Mouse (Mus musculus) midbrain, embryonic 14.5 days (tissue): Measurements from ENCODE around the gene Smtn. TPM values are rescaled to one million over a fixed set of nuclear protein-coding genes. Genes with fewer than 3 reads are reported as not detected.
A peak's percentile ranks its signal among the peaks of the same experiment; 100 is the strongest.

ENCODE experiments used
- ATAC-seq: fragments of 200-750 bp; cut with Nextera tagmentation; 2 replicates; pipeline ENCODE4 v1.8.0; 2017; ENCODE audit warnings: moderate number of reproducible peaks, moderate library complexity; ENCODE audit not compliant: low FRiP score, low TSS enrichment
- DNase-seq: peaks from one replicate; pipeline ENCODE4 v3.0.0-alpha.2; 2015
- H3K27ac ChIP-seq: fragments of 300-500 bp; sonication (generic); replicated peaks from 2 replicates; pipeline ENCODE4 v1.5.1; 2014; ENCODE audit warnings: mild to moderate bottlenecking, low read depth, low read length, moderate library complexity
- H3K27me3 ChIP-seq: fragments of 300-500 bp; sonication (generic); 2 replicates; pipeline ENCODE4 v1.6.1; 2014; ENCODE audit warnings: low read length, control low read depth, mixed read lengths; ENCODE audit not compliant: control insufficient read depth, insufficient read depth
- H3K36me3 ChIP-seq: fragments of 300-500 bp; sonication (generic); 2 replicates; pipeline ENCODE4 v1.6.1; 2014; ENCODE audit warnings: low read length, control low read depth; ENCODE audit not compliant: control insufficient read depth, insufficient read depth
- H3K4me1 ChIP-seq: fragments of 300-500 bp; sonication (generic); 2 replicates; pipeline ENCODE4 v1.6.1; 2014; ENCODE audit warnings: mild to moderate bottlenecking, antibody characterized with exemption, low read length, control low read depth; ENCODE audit not compliant: control insufficient read depth, insufficient read depth
- H3K4me2 ChIP-seq: fragments of 300-500 bp; sonication (generic); 2 replicates; pipeline ENCODE4 v1.6.1; 2014; ENCODE audit warnings: mild to moderate bottlenecking, low read length, moderate library complexity
- H3K4me3 ChIP-seq: fragments of 300-500 bp; sonication (generic); replicated peaks from 2 replicates; pipeline ENCODE4 v1.5.1; 2014; ENCODE audit warnings: low read depth, low read length
- H3K9ac ChIP-seq: fragments of 300-500 bp; sonication (generic); replicated peaks from 2 replicates; pipeline ENCODE4 v1.6.1; 2014; ENCODE audit warnings: mild to moderate bottlenecking, low read length, moderate library complexity
- H3K9me3 ChIP-seq: fragments of 300-500 bp; sonication (generic); 2 replicates; pipeline ENCODE4 v1.6.1; 2016; ENCODE audit warnings: low read length, control low read depth, mixed read lengths; ENCODE audit not compliant: control insufficient read depth
- WGBS: fragments of 180-500 bp; shearing (Covaris S2); extraction: QIAGEN DNeasy Blood & Tissue Kit; methylation state at CpG from one replicate; pipeline ENCODE4 v1.1.7; 2014; 5-methylcytosine and 5-hydroxymethylcytosine counted together
- polyA plus RNA-seq: library from polyadenylated mRNA; unstranded; fragments of >200 nt; fragmentation: Nextera tagmentation; extraction: Ambion mirVana; gene quantifications from 2 replicates; pipeline ENCODE4 v1.2.1, GENCODE M21; 2014

Gene Smtn
- polyA plus RNA-seq, 1 experiment from 2014 or later = 12.8 TPM

DNA sequence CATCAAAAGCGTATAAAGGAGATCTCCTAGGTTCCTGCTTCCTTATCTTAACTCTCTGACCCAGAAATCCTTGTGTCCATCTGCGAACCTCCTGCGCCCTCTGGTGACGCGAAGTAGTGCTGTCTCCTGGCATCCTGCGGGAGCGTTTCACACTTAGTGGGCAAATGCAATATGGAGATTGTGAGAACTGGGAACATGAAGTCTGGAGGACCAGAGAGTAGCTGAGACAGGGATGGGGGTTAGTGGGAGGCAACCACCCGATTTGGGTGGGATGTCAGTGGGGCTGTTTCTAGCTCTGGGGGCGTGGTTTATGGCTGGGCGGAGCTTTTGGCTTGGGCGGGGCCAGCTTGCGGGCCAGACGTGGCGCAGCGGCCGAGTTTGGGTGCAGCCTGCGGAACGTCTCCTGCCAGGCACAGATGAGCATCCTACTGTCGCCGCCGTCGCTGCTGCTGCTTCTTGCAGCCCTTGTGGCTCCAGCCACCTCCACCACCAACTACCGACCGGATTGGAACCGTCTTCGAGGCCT, 25.8 kb downstream of the Smtn start, which contains the start of gene Selenom:
TSS of gene Selenom (plus strand) at position 156 of the 526 bp plus-strand sequence.
- 0% methylated on average over 26 of the region's 26 CpGs for WGBS
- ATAC-seq = peak; percentile 79
- Histone ChIP-seq H3K27ac (no peak within 1 kb of the TSS), H3K4me2 (peak within 1 kb of the TSS; percentile 74), H3K4me3 (peak within 1 kb of the TSS; percentile 45), H3K9ac (peak within 1 kb of the TSS; percentile 43; the same call in 1 of the 2 replicates), H3K9me3 (no peaks in the 10 kb centered on the region), H3K4me1 (peaks cover 11% of the 10 kb centered on the region), H3K27me3 (peaks cover 18% of the 10 kb centered on the region), H3K36me3 (no peaks in the 10 kb centered on the region)
- DNase-seq = peak; percentile 91

DNA sequence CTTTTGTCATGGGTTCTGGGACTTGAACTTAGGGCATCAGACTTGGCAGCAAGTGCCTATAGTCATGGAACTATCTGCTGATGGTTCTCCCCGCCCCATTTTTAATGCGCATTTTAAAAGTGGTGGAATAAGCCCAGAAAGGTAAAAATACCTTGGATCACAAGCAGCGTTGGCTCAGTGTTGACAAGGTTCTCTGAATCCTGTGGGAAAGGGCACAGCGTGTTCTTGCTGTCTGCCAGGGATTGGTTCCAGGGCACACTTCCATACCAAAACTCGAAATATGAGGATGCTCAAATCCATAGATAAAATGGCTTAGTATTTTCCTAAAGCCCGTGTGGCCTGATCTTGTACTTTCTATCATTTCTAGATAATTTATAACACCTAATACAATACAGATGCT, 27.1 kb downstream of the Smtn start:
- Histone ChIP-seq H3K4me2 (no peak overlapping the region), H3K9me3 (no peaks in the 10 kb centered on the region), H3K9ac (no peak overlapping the region), H3K27me3 (peaks cover 18% of the 10 kb centered on the region), H3K4me1 (peaks cover 11% of the 10 kb centered on the region), H3K36me3 (no peaks in the 10 kb centered on the region), H3K27ac (no peak overlapping the region), H3K4me3 (no peak overlapping the region)
- ATAC-seq (no peak), DNase-seq (no peak)
- WGBS = 86% methylated on average over 6 of the region's 6 CpGs

DNA sequence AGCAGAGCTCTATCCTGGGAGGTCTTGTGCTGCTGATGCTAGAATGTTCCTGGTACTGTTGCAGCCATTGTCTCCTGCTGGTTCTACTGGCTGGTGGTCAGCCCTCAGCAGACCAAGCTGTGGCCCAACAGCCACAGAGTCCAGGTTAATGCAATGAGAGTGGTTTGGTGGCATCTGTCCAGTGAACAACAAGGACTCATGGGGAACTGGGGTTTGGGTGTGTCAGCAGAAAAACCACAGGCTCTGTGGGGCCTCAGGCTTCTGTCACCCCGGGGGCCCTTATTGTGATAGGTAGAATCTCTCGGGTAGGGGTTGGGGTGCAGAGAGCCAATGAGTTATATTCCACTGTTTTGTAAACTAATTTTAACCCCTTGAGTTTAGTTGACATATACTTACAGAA, 30.1 kb downstream of the Smtn start:
- Histone ChIP-seq H3K9me3 (no peaks in the 10 kb centered on the region), H3K4me3 (no peak overlapping the region), H3K4me1 (no peaks in the 10 kb centered on the region), H3K27me3 (no peaks in the 10 kb centered on the region), H3K9ac (no peak overlapping the region), H3K4me2 (no peak overlapping the region), H3K36me3 (no peaks in the 10 kb centered on the region), H3K27ac (no peak overlapping the region)
- no peak for ATAC-seq
- no peak for DNase-seq
- 83% methylated on average over 2 of the region's 2 CpGs for WGBS

DNA sequence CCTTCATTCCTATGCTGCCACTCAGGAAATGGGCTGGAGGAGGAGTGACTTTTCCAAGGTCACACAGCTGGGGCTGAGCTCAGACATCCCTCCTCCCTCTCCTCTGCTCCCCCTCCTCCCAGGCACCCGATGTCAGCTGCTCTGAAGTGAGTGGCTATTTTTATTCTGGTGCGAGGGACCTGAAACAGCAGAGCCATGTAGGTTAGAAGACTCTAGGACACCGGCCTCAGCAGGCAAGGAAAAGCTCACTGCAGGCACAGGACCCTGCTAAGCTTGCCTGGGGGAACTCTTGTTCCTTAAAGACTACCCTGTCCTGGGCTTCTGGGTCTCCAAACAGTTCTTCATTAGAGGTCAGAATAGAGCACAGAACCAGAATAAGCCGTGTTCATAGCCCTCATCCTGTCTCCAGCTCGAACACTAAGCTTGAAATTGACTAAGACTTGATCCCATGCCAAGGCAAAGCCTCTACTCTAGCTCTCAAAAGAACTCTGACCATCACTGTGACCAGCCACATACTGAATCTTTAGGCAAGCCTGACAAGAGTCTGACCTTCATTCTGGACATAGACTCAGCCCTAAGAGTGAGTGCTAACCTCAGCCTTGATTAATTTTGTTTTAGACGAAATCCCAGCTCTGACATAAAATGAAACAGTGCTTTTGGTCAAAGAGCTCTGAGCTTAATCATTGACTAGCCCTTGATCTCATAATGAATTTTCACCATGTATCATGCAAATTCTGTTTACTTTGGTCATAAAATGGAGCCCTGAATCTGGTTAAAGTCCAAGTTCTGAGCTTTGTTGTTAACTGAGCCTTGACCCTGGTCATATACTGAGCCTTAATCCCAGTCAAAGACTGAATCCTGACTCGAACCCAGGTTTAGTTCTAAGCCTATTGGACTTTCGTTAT, 31.0 kb downstream of the Smtn start:
- Histone ChIP-seq H3K27me3 (no peaks in the 10 kb centered on the region), H3K9me3 (no peaks in the 10 kb centered on the region), H3K4me3 (no peak overlapping the region), H3K27ac (no peak overlapping the region), H3K4me2 (no peak overlapping the region), H3K4me1 (no peaks in the 10 kb centered on the region), H3K9ac (no peak overlapping the region), H3K36me3 (no peaks in the 10 kb centered on the region)
- 78% methylated on average over 8 of the region's 8 CpGs for WGBS
- no peak for ATAC-seq
- DNase-seq = no peak

DNA sequence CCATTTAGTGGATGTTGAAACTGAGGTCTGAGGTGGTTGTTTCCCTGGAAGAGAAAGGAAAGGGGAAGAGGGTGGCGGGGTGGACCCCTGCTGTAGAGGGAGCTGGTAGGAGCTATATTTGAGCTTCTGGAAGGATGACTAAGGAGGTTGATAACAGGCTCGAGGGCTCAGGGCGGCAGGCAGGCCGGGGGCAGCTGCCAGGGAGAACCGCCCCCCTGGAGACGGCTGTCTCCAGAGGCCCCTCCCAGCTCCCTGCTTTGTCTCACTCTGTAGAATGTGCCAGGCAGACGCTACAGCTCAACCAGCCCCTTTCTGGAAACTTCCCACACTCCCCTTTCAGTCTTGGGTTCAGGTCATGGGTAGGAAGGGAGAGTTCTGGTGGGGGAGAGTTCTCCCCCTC, 32.2 kb downstream of the Smtn start:
- no peaks in the 10 kb centered on the region for H3K9me3 ChIP-seq
- 56% methylated on average over 7 of the region's 7 CpGs for WGBS

DNA sequence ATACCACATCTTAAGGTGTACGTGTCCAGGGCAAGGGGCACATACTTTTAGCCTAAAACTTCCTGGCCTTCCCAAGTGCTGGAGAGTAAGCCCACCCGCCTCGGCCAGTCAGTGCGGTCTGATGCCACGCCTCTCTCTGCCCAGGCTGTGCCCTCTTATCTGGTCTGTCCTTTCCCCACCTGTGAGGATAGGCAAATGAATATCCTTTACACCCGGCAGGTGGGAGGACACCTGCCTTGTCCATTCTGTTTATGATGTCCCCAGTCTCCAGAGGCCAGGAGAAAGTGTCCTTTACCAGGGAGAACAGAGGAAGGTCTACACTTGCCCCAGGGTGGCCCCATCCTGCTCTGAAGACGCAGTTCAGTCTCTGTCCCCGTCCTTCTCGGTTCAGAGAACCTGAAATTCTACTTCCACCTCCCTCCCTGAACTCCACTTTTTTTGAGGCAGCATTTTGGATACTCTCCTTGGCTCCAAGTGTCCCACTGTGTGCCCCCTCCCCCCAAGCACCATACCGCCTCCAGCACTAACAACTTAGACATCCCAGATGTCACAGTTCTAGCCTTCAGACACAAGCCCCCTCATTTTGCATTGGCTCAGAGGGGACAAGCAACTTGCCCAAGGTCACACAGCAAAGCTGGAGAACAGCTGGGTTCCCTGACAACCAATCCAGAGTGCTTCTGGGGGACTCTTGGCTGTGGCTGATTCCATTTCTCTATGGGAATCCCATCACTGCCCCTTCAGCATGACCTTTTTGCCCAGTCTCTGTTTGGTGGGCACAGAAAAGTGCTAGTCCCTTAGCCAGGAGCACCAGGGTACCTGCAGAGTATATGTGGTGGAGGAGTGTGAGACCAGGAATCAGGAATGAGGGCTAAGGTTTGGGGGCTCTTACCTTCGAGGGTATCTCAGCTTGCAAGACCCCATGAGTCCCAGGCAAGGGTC, 36.4 kb downstream of the Smtn start:
- Histone ChIP-seq H3K9ac (peak overlapping the region; percentile 14; the same call in 1 of the 2 replicates), H3K4me3 (peak overlapping the region; percentile 15), H3K36me3 (no peaks in the 10 kb centered on the region), H3K4me1 (no peaks in the 10 kb centered on the region), H3K4me2 (peak overlapping the region; percentile 19), H3K27ac (no peak overlapping the region), H3K27me3 (no peaks in the 10 kb centered on the region), H3K9me3 (no peaks in the 10 kb centered on the region)
- WGBS = 68% methylated on average over 11 of the region's 11 CpGs
- DNase-seq (no peak), ATAC-seq (no peak)

More for the DNA sequence above, 32.2 kb downstream of the Smtn start:
- ATAC-seq = no peak
- Histone ChIP-seq H3K9ac (no peak overlapping the region), H3K27ac (no peak overlapping the region), H3K4me2 (no peak overlapping the region), H3K27me3 (no peaks in the 10 kb centered on the region), H3K4me3 (no peak overlapping the region), H3K4me1 (no peaks in the 10 kb centered on the region), H3K36me3 (no peaks in the 10 kb centered on the region)
- no peak for DNase-seq

DNA sequence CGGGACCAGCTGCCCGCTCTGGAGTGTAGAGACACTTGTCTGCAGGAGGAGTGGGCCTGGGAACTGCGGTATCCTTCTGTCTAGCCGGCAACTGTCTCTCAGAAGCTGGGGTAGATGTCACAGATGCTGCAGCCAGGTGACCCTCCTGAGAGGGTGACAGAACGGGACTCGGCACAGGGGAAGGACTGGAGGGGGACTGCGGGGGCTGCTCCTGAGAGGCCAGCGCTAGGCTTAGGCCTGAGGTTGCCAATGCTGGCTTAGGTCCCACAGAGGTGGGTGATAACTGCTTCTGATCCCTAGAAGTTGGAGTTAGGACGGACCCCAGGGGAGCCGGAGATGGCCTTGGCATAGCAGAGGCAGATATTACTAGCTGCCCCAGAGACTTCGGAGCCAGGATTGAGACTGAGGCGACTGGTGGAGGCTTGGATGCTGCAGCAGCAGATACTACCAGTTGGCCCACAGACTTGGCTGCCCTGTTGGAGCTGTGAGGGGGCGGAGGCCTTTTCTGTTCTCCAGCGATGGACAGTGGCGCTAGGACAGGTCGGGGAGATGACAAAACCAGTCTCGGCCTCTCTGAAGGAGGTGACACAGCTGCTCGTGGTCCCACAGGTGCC, 37.8 kb downstream of the Smtn start:
- Histone ChIP-seq H3K27ac (no peak overlapping the region), H3K9me3 (no peaks in the 10 kb centered on the region), H3K27me3 (no peaks in the 10 kb centered on the region), H3K4me3 (no peak overlapping the region), H3K9ac (no peak overlapping the region), H3K4me1 (no peaks in the 10 kb centered on the region), H3K36me3 (no peaks in the 10 kb centered on the region), H3K4me2 (no peak overlapping the region)
- ATAC-seq (no peak), DNase-seq (no peak)
- 86% methylated on average over 18 of the region's 18 CpGs for WGBS

DNA sequence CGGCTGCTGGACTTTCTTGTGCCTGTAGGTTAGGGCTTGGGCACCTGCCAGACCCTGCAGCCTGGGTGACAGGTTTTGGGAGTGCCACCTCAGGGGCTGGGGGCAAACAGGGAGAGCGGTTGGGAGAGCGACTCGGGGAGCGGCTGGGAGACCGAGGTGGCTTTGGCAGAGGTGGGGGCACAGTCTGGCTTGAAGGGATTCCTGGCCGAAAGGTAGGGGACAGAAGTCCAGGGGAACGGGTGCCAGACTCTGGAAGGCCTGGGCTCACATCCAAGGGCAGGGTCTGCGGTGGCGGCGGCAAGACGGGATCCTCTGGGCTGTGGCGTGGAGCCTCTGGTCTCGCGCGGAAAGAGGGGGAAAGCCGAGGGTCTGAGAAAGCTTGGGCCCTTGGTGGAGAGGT, 38.4 kb downstream of the Smtn start:
- no peak for ATAC-seq
- no peak overlapping the region for H3K27ac ChIP-seq
- H3K27me3 ChIP-seq = no peaks in the 10 kb centered on the region
- H3K9me3 ChIP-seq = no peaks in the 10 kb centered on the region
- 76% methylated on average over 17 of the region's 17 CpGs for WGBS
- no peak overlapping the region for H3K9ac ChIP-seq
- H3K4me1 ChIP-seq = no peaks in the 10 kb centered on the region
- H3K4me2 ChIP-seq = no peak overlapping the region
- H3K4me3 ChIP-seq = no peak overlapping the region
- no peaks in the 10 kb centered on the region for H3K36me3 ChIP-seq
- no peak for DNase-seq
